Mouse (Mus musculus) retina, postnatal 7 days (tissue): ENCODE measurements around the gene Erg.

Experiments used
- DNase-seq: peaks from one replicate; pipeline ENCODE4 v3.0.0-alpha.2; 2012; ENCODE audit warnings: low read depth, low spot score

Erg gene

GRCm38 (mm10) chr16:95353838-95354237 is 232.6 kb downstream of the Erg start:
- no peak for DNase-seq

GRCm38 (mm10) chr16:95352266-95352665 is 234.1 kb downstream of the Erg start:
- DNase-seq: no peak

GRCm38 (mm10) chr16:95350499-95350898 is 235.9 kb downstream of the Erg start:
- peak; percentile 14 for DNase-seq

GRCm38 (mm10) chr16:95349745-95350144 is 236.6 kb downstream of the Erg start:
- no peak for DNase-seq

GRCm38 (mm10) chr16:95349344-95349743 is 237.0 kb downstream of the Erg start:
- DNase-seq: no peak

GRCm38 (mm10) chr16:95348555-95348954 is 237.8 kb downstream of the Erg start:
- no peak for DNase-seq

GRCm38 (mm10) chr16:95347202-95347601 is 239.2 kb downstream of the Erg start:
- no peak for DNase-seq

GRCm38 (mm10) chr16:95345882-95346281 is 240.5 kb downstream of the Erg start:
- DNase-seq: peak; percentile 65

- no peak for DNase-seq
These were observed 241.4 kb downstream of the Erg start for GRCm38 (mm10) chr16:95344961-95345360.

GRCm38 (mm10) chr16:95342030-95342429 is 244.4 kb downstream of the Erg start:
- DNase-seq: no peak

- peak; percentile 55 for DNase-seq
These were observed 245.3 kb downstream of the Erg start for GRCm38 (mm10) chr16:95340885-95341791.

- DNase-seq: no peak
These were observed 254.2 kb downstream of the Erg start for GRCm38 (mm10) chr16:95332159-95332558.

GRCm38 (mm10) chr16:95321945-95322625 is 264.3 kb downstream of the Erg start:
- no peak for DNase-seq
